Mouse (Mus musculus) heart, adult 8-10 months (tissue): ENCODE data around the gene Pde6d. TPM values are rescaled to one million over a fixed set of nuclear protein-coding genes. Genes with fewer than 3 reads are reported as not detected.
A peak's percentile ranks its signal among the peaks of the same experiment; 100 is the strongest.
"Not testable (repeated sequence)": the region's sequence is repeated elsewhere in the genome, so short reads cannot be mapped to it uniquely, and the experiment has no call there.

Source experiments
- DNase-seq: peaks from one replicate; pipeline ENCODE4 v3.0.0; 2022; ENCODE audit warnings: low spot score
- total RNA-seq, 4 experiments: library from RNA; stranded (reverse); gene quantifications; 2 replicates each; pipeline ENCODE4 v1.2.4; 2022

The Pde6d gene
- total RNA-seq, 4 experiments from 2014 or later: 38.9 to 47.2 (median 44.3) TPM

- no peak for DNase-seq
These were observed 55.4 kb downstream of the Pde6d start for GRCm38 (mm10) chr1:86526789-86527598.

- peak; percentile 98 for DNase-seq
These were observed 56.2 kb downstream of the Pde6d start, which contains the start of gene Ptma for GRCm38 (mm10) chr1:86526116-86526788. Ptma (plus strand) TSS chr1:86526726.

DNA sequence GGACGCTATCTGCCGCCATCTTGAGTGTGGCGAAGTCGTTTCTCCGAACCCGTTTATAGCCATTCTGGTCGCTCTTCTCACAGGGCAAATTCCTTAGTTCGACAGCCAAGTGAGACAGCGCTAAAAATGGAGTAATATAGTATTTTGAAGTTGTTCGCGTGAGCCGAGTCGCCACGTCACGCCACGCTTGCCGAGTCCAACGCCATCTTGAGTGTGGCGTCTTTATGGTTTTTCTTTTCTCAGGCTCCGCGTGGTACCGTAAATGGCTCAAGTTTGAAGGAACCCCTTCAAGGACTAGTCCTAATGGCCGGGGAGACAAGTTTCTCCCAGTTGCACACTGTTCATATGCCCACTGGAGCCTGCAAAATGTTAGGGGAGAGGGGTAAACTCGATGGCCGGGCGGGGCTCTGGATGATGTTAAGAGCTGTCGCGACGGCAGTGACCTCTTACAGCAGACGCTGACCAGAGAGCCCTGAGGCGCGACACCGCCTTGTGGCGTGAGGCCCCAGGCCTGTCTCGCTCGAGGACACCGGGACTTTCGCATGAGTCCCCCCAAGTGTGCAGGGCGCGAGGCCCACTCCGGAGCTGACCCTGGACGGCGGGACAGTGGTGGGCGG is 56.8 kb downstream of the Pde6d start:
- DNase-seq: peak; percentile 78

- DNase-seq: peak; percentile 100
These were observed 57.6 kb downstream of the Pde6d start for GRCm38 (mm10) chr1:86524619-86525498.

DNA sequence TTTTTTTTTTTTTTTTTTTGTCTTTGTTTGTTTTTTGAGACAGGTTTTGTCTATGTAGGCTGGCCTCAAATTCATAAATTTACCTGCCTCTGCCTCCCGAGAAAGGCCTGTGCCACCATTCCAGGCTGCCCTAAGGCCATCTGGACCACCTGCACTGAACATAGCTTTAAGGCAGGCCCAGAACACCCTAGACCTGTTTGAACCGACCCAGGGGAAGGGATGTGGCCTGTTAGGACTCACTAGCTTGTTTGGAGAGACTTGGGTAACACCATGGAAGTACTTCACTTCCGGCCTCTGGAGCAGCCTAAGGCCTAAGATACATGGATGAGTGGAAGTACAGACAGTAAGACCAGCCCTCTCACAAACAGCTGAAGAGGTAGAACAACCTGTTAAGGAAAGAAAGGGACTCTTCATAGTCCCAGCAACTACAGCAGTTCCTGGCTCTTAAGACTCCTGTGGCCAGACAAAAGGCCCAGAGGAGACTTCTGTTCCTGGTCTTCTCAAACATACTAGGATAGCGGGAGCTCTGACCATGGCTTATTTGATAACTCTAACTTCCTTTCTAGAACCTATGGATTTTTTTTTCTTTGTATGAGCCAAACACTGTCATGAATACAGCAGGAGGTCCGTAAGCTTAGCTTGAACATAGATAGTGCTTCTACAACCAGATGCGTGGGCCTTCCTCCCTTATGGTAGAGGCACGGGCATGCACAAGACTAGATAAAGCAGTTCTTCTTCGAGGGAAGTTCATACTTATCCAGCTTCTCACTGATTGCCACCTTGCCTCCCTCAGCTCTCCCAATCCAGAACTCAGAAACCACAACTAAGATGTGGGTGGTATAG is 58.4 kb downstream of the Pde6d start:
- DNase-seq: no peak

GRCm38 (mm10) chr1:86522286-86522871 is 60.0 kb downstream of the Pde6d start:
- DNase-seq: no peak

DNA sequence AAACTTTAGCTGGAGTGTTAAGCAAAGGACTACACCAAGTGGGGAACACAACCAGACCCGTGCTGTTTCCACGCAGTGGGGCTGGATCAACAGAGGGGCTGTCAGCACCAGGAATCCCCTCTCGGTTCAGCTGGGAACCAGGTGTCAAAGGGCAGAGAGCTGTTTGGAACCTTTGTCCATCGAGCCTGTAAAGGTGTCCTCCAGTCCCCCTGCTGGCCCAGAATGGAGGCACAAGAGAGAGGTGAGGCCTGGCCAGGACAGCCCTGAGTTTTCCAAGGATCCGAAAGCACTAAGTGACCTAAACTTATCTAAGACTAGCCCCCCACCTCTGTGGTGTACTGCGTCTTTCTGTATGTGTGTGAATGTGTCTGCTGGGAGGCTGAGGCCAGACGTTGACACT is 62.1 kb downstream of the Pde6d start:
- no peak for DNase-seq

- DNase-seq: no peak
These were observed 65.4 kb downstream of the Pde6d start for GRCm38 (mm10) chr1:86517076-86517475.

- DNase-seq: no peak
These were observed 66.6 kb downstream of the Pde6d start for GRCm38 (mm10) chr1:86515715-86516410.

- DNase-seq: not testable (repeated sequence)
These were observed 69.4 kb downstream of the Pde6d start for GRCm38 (mm10) chr1:86513031-86513430.

DNA sequence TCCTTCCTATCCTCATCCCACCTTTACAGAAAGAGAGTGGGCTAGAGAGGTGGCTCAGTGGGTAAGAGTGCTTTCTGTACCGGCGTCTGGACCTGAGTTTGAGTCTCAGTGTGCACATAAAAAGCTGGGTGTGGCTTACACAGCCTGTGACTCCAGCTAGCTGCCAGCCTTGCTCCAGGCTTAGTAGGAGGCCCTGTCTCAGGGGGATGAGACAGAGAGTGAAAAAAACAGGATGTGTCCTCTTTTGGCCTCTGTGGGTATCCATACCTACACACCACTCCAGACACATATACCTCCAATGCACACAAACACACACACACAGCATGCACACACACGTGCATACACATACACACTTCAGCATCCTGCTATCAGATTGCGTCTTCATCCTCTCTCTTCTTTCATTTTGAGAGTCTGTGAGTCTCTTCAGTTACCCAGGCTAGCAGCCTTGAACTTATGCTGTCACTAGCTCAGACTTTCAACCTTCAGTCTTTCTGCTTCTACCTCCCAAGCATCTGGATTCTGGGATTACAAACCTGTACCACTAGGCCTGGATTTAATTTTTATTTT is 70.2 kb downstream of the Pde6d start:
- DNase-seq: no peak

DNA sequence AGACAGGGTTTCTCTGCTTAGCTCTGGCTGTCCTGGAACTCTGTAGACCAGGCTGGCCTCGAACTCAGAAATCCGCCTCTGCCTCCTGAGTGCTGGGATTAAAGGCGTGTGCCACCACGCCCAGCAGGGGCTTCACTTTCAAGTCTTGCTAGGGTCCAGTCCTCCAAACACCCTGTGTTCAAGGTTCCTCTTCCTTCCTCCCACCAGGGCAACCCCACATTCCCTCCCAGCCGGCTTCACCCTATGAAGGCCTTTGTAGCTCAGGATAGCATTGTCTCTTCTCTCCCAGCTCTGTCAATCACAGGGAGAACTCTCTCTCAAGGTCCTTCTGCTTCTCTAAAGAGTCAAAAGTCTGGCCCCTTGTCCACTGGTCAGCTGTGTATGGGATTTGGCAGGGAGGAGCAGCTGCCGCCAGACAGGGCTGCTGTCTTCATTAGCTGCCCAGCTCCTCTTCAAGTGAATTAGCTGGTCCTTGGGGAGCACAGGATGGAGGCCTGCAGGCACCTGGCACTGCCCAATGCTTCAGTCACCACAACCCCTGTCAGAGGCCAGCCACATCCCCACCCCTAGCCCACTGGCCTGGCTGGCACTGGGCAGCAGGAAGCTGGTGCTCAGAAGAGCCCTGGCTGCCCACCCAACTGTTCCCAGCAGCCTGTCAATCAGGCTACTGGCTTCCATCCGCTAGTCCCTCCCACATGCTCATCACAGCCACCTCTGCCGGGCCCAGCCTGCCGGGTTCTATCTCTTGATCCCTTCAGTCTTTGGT is 71.6 kb downstream of the Pde6d start:
- DNase-seq: no peak

DNA sequence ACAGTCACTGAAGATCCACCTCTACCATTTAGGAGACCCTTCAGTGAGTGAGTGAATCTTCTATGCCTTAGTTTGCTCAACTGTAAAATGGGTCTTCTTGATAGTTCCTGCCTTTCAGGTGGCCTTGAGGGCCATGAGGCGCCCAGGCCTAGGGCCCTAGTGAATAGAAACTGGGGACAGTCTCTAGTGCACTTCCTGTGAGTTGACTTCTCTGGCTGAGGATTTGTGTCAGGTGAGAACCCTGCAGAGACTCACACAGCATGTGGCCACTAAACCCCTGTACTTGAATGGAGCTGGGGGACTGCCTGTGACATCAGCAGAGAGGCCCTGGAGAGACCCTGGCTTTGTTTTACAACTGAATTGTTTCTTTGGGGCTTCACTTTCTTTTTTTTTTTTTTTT is 72.2 kb downstream of the Pde6d start:
- DNase-seq: no peak

- DNase-seq: peak; percentile 79
These were observed 73.0 kb downstream of the Pde6d start for GRCm38 (mm10) chr1:86509410-86509809.

DNA sequence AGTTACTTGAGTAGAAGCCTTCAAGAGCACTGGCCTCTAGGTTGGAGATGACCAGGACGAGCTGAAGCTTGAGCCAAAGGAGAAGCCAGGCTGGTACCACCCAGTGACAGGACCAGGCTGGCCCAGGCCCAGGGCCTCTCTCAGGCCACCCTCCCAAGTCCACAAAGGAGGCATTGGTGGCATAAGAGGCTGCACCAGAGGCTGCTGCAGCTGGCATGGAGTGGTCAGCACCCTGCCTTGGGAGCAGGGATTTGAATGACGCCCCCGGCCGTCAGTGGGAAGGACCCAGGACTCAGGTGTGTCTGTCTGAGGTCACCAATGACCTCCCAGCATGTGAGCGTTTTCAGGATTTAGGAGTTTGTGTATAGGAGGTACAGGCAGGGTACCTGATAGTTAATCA is 74.6 kb downstream of the Pde6d start:
- no peak for DNase-seq

- no peak for DNase-seq
These were observed 76.0 kb downstream of the Pde6d start for GRCm38 (mm10) chr1:86506420-86506819.

- peak; percentile 36 for DNase-seq
These were observed 77.0 kb downstream of the Pde6d start for GRCm38 (mm10) chr1:86505461-86505860.

- DNase-seq: no peak
These were observed 77.6 kb downstream of the Pde6d start for GRCm38 (mm10) chr1:86504697-86505421.
